Mouse (Mus musculus) CH12.LX (cell line): ENCODE results near the gene Cpb2. TPM values are rescaled to one million over a fixed set of nuclear protein-coding genes. Genes with fewer than 3 reads are reported as not detected.

Experiments
- DNase-seq: peaks from one replicate; pipeline ENCODE4 v3.0.0-alpha.2; 2013; ENCODE audit errors: extremely low read depth
- H3K27ac ChIP-seq: 2 replicates; pipeline ENCODE4 v1.5.1; 2012; ENCODE audit warnings: low read depth, mild to moderate bottlenecking, control low read depth, moderate library complexity; ENCODE audit not compliant: insufficient read depth
- H3K27me3 ChIP-seq: replicated peaks from 2 replicates; pipeline ENCODE3; 2012; ENCODE audit warnings: inconsistent platforms
- H3K36me3 ChIP-seq, 2 experiments: replicated peaks in 1 of 2; 2 replicates each; pipeline versions ENCODE3 to v1.6.1; 2012; ENCODE audit warnings: inconsistent platforms in 1 of 2, low read length in 1 of 2, mild to moderate bottlenecking in 1 of 2, mixed read lengths in 1 of 2, moderate library complexity in 1 of 2; ENCODE audit not compliant: control insufficient read depth in 1 of 2, insufficient read depth in 1 of 2
- H3K4me1 ChIP-seq, 2 experiments: 2 replicates each; pipeline ENCODE4 v1.6.1; 2012; ENCODE audit warnings: inconsistent platforms in 1 of 2, moderate library complexity in 1 of 2; ENCODE audit not compliant: insufficient read depth in 2 of 2, control insufficient read depth in 1 of 2
- H3K4me2 ChIP-seq: 2 replicates; pipeline ENCODE4 v1.6.1; 2012; ENCODE audit warnings: low read depth, mild to moderate bottlenecking, control low read depth; ENCODE audit not compliant: poor library complexity, insufficient read depth, severe bottlenecking
- H3K4me3 ChIP-seq, 3 experiments: fragments of 150-350 bp in 1 of 3; sonication (generic) in 1 of 3; replicated peaks in 1 of 3; 2 replicates each; pipeline versions ENCODE3 to v1.5.1; 2011 to 2012; ENCODE audit warnings: low read depth in 2 of 3, low read length in 2 of 3, mild to moderate bottlenecking in 2 of 3, moderate library complexity in 2 of 3, control low read depth in 1 of 3, improper control_type of control experiment in 1 of 3, inconsistent platforms in 1 of 3, mixed read lengths in 1 of 3; ENCODE audit not compliant: poor library complexity in 1 of 3
- H3K79me2 ChIP-seq: replicated peaks from 2 replicates; pipeline ENCODE4 v1.6.1; 2012; ENCODE audit warnings: mild to moderate bottlenecking, moderate library complexity; ENCODE audit not compliant: control insufficient read depth, poor library complexity, insufficient read depth, severe bottlenecking; ENCODE audit errors: extremely low read depth
- H3K9ac ChIP-seq: 2 replicates; pipeline ENCODE4 v1.6.1; 2012; ENCODE audit warnings: low read depth, mild to moderate bottlenecking, control low read depth, moderate library complexity; ENCODE audit not compliant: insufficient read depth
- H3K9me3 ChIP-seq: replicated peaks from 2 replicates; pipeline ENCODE3; 2012; ENCODE audit warnings: low read length, inconsistent platforms, mixed read lengths
- BHLHE40 ChIP-seq: IDR thresholded peaks from 2 replicates; pipeline ENCODE4 v1.6.1; 2011; ENCODE audit warnings: mild to moderate bottlenecking, low read depth, low read length, improper control_type of control experiment
- CHD1 ChIP-seq: IDR thresholded peaks from 2 replicates; pipeline ENCODE4 v1.6.1; 2012; ENCODE audit warnings: low read depth, low read length, improper control_type of control experiment, inconsistent platforms
- CHD2 ChIP-seq: IDR thresholded peaks from 2 replicates; pipeline ENCODE4 v1.6.1; 2011; ENCODE audit warnings: low read length, improper control_type of control experiment
- CTCF ChIP-seq, 2 experiments: IDR thresholded peaks in 1 of 2; conservative IDR thresholded peaks in 1 of 2; 2 replicates each; pipeline ENCODE4 v1.5.1; 2011 to 2012; ENCODE audit warnings: low read depth in 2 of 2, low read length in 2 of 2, improper control_type of control experiment in 1 of 2, inconsistent platforms in 1 of 2, mild to moderate bottlenecking in 1 of 2, moderate library complexity in 1 of 2
- EP300 ChIP-seq: IDR thresholded peaks from 2 replicates; pipeline ENCODE4 v1.6.1; 2011; ENCODE audit warnings: low read length, improper control_type of control experiment
- ETS1 ChIP-seq: conservative IDR thresholded peaks from 2 replicates; pipeline ENCODE4 v1.6.1; 2012; ENCODE audit warnings: low read depth, mild to moderate bottlenecking, inconsistent platforms, low read length, improper control_type of control experiment, moderate library complexity
- GABPA ChIP-seq: IDR thresholded peaks from 2 replicates; pipeline ENCODE4 v1.6.1; 2012; ENCODE audit warnings: low read depth, low read length, improper control_type of control experiment, inconsistent platforms; ENCODE audit not compliant: insufficient replicate concordance
- HCFC1 ChIP-seq: IDR thresholded peaks from 2 replicates; pipeline ENCODE4 v1.6.1; 2012; ENCODE audit warnings: low read depth, mild to moderate bottlenecking, inconsistent platforms, low read length, improper control_type of control experiment
- MAFK ChIP-seq: IDR thresholded peaks from 2 replicates; pipeline ENCODE4 v1.6.1; 2011; ENCODE audit warnings: low read length, improper control_type of control experiment; ENCODE audit not compliant: insufficient replicate concordance
- MAX ChIP-seq: IDR thresholded peaks from 2 replicates; pipeline ENCODE4 v1.6.1; 2011; ENCODE audit warnings: low read length, improper control_type of control experiment
- MAZ ChIP-seq: IDR thresholded peaks from 2 replicates; pipeline ENCODE4 v1.6.1; 2012; ENCODE audit warnings: low read depth, mild to moderate bottlenecking, inconsistent platforms, low read length, improper control_type of control experiment, moderate library complexity
- MEF2A ChIP-seq: IDR thresholded peaks from 2 replicates; pipeline ENCODE4 v1.6.1; 2014; ENCODE audit warnings: low read depth, mild to moderate bottlenecking, inconsistent platforms, low read length, improper control_type of control experiment, borderline replicate concordance
- MYC ChIP-seq: IDR thresholded peaks from 2 replicates; pipeline ENCODE4 v1.6.1; 2011; ENCODE audit warnings: low read depth, mild to moderate bottlenecking, improper control_type of control experiment, low read length
- NELFE ChIP-seq: IDR thresholded peaks from 2 replicates; pipeline ENCODE4 v1.6.1; 2011; ENCODE audit warnings: low read depth, low read length, improper control_type of control experiment
- POLR2A ChIP-seq: IDR thresholded peaks from 2 replicates; pipeline ENCODE4 v1.6.1; 2011; ENCODE audit warnings: low read depth, mild to moderate bottlenecking, improper control_type of control experiment, low read length
- POLR2AphosphoS2 ChIP-seq: IDR thresholded peaks from 2 replicates; pipeline ENCODE4 v1.6.1; 2011; ENCODE audit warnings: low read depth, low read length, improper control_type of control experiment
- RAD21 ChIP-seq: IDR thresholded peaks from 2 replicates; pipeline ENCODE4 v1.6.1; 2011; ENCODE audit warnings: low read depth, mild to moderate bottlenecking, low read length, improper control_type of control experiment, moderate library complexity
- SIN3A ChIP-seq: IDR thresholded peaks from 2 replicates; pipeline ENCODE4 v1.6.1; 2012; ENCODE audit warnings: low read length, improper control_type of control experiment, inconsistent platforms
- SMC3 ChIP-seq: IDR thresholded peaks from 2 replicates; pipeline ENCODE4 v1.6.1; 2011; ENCODE audit warnings: low read depth, low read length, improper control_type of control experiment
- TCF12 ChIP-seq: IDR thresholded peaks from 2 replicates; pipeline ENCODE4 v1.6.1; 2014; ENCODE audit warnings: low read depth, mild to moderate bottlenecking, inconsistent platforms, low read length, improper control_type of control experiment
- UBTF ChIP-seq: IDR thresholded peaks from 2 replicates; pipeline ENCODE4 v1.6.1; 2012; ENCODE audit warnings: low read depth, mild to moderate bottlenecking, inconsistent platforms, low read length, improper control_type of control experiment, moderate library complexity
- ZKSCAN1 ChIP-seq: IDR thresholded peaks from 2 replicates; pipeline ENCODE4 v1.6.1; 2012; ENCODE audit warnings: low read depth, inconsistent platforms, low read length, improper control_type of control experiment, borderline replicate concordance
- ZMIZ1 ChIP-seq: IDR thresholded peaks from 2 replicates; pipeline ENCODE4 v1.6.1; 2012; ENCODE audit warnings: low read depth, mild to moderate bottlenecking, inconsistent platforms, low read length, improper control_type of control experiment
- ZNF384 ChIP-seq: IDR thresholded peaks from 2 replicates; pipeline ENCODE4 v1.6.1; 2012; ENCODE audit warnings: low read depth, low read length, improper control_type of control experiment, inconsistent platforms
- dilution Hi-C: fragments of 300-500 bp; cut with MboI; formaldehyde crosslinking; loops from 2 replicates; pipeline ENCODE4 v1.14.3; 2020; ENCODE audit warnings: low sequenced_read_pairs; ENCODE audit not compliant: extremely low pct_unique_long_range_greater_than_20kb, extremely low pct_ligation_motif_present
- in situ Hi-C: fragments of 300-500 bp; cut with MboI; formaldehyde crosslinking; loops from 3 replicates; pipeline ENCODE4 v1.14.3; 2019; ENCODE audit warnings: low sequenced_read_pairs, low pct_ligation_motif_present, low pct_unique_long_range_greater_than_20kb, mixed read lengths
- polyA plus RNA-seq: library from polyadenylated mRNA; unstranded; fragments of >175 nt; gene quantifications from 2 replicates; pipeline ENCODE4 v1.2.1, GENCODE M21; 2012; ENCODE audit warnings: low read depth; ENCODE audit not compliant: insufficient read length
- total RNA-seq, 2 experiments: library from RNA; depleted of rRNA; stranded (reverse); fragments of 300-350 nt in 1 of 2; fragments of >200 nt in 1 of 2; gene quantifications; 2 replicates each; pipeline ENCODE4 v1.2.3; 2012 to 2014

Gene Cpb2
- total and polyA plus RNA-seq, 3 experiments, result not detected

DNA sequence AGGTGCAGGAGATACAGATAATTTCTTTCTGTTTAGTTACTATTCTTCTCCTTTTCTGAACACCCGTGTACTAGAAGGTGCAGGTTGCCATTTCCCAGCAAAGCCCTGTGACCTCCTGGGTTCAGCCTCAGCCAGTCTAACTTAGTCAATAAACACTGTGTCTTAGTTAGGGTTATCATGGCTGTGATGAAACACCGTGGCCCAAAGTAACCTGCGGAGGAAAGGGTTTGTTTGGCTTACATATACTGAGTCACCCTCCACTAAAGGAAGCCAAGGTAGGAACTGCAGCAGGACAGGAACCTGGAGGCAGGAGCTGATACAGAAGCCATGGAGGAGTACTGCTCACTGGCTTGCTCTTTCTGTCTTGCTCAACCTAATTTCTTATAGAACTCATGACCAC is 8.3 kb downstream of the Cpb2 start:
- Histone ChIP-seq H3K27ac (no peak overlapping the region), H3K36me3 (no peaks in the 10 kb centered on the region), H3K4me3 (no peak overlapping the region), H3K79me2 (no peaks in the 10 kb centered on the region), H3K27me3 (no peaks in the 10 kb centered on the region), H3K4me2 (no peak overlapping the region), H3K9me3 (no peaks in the 10 kb centered on the region), H3K4me1 (peaks cover 0 to 1% of the 10 kb centered on the region in 2 experiments; a peak in 2 of 4 replicates), H3K9ac (no peak overlapping the region)
- no peak for DNase-seq
- TF ChIP-seq EP300, result no peak
- no peak for TF ChIP-seq CHD1
- no peak for TF ChIP-seq SIN3A
- no peak for TF ChIP-seq ZKSCAN1
- TF ChIP-seq ZMIZ1, result no peak
- TF ChIP-seq ETS1, result no peak
- TF ChIP-seq MAFK, result no peak
- no peak for TF ChIP-seq POLR2AphosphoS2
- TF ChIP-seq GABPA, result no peak
- TF ChIP-seq MEF2A, result no peak
- no peak for TF ChIP-seq MAX
- TF ChIP-seq POLR2A, result no peak
- TF ChIP-seq MAZ, result no peak
- no peak for TF ChIP-seq UBTF
- in situ Hi-C loops, result no loop called here
- dilution Hi-C loops, result no loop called here

DNA sequence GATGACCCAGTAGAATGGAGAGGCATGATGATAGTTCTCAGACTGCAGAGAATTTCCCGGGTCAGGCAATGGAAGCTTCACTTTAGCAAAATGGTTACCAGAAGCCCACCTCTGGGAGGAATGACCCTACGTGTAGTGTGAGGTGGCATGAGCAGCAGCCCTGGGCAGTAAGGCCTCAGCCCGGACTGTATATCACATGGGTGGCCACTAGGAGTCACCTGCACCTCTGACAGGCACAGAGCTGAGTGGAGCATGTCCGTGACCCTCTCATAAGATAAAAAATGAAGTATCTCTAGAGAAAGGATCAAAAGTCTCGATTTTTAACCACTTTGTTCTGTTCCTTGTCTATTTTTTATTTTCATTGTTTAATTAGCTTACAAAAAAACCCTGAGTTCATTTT is 14.4 kb downstream of the Cpb2 start:
- DNase-seq, result peak; percentile 27
- Histone ChIP-seq H3K4me3 (no peak overlapping the region), H3K4me2 (no peak overlapping the region), H3K27me3 (no peaks in the 10 kb centered on the region), H3K27ac (no peak overlapping the region), H3K79me2 (no peaks in the 10 kb centered on the region), H3K9ac (no peak overlapping the region), H3K9me3 (no peaks in the 10 kb centered on the region), H3K4me1 (peaks cover 4 to 13% of the 10 kb centered on the region in 2 experiments; a peak in 3 of 4 replicates), H3K36me3 (no peaks in the 10 kb centered on the region)
- TF ChIP-seq ZNF384, result no peak
- TF ChIP-seq CTCF (conservative IDR thresholded peaks at IDR 0.05 in 1 of 2, IDR thresholded peaks at IDR 0.05 in 1 of 2; ENCODE audit: low read depth in 2 of 2, low read length in 2 of 2), result peak; percentile 45 to 70
- TF ChIP-seq TCF12, result no peak
- TF ChIP-seq CHD2, result no peak
- TF ChIP-seq MYC, result no peak
- peak; percentile 67 for TF ChIP-seq SMC3
- TF ChIP-seq NELFE, result no peak
- TF ChIP-seq MAZ, result no peak
- no peak for TF ChIP-seq MEF2A
- no peak for TF ChIP-seq ZKSCAN1
- peak; percentile 68 for TF ChIP-seq RAD21
- no peak for TF ChIP-seq BHLHE40
- no peak for TF ChIP-seq ZMIZ1
- TF ChIP-seq MAX, result 0 out of 2 replicates have a peak, but pooled peaks have one; percentile 9
- no peak for TF ChIP-seq HCFC1
- in situ Hi-C loops, result no loop called here
- dilution Hi-C loops, result no loop called here
